Mouse (Mus musculus): ENCODE measurements around the gene Setd3.

DNA sequence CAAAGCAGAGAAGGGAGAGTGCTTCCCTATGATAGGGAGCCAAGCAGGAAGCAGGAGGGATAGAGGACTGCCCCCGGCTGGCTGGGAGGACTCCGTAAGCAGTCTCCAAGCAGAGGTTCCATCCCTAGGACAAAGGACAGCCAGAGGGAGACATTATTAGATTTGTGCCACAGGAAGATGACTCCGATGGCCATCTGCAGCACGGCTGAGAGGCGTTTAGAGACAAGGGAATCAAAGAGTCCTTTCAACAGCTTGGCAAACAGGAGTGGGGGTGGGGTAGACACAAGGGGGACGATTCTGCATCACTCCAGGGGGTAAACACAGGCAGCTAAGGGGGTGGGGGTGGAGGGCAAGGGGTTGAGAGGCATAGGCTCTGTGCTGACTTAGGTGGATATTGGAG lies 115.1 kb downstream of the Setd3 start:
- no peak for TF ChIP-seq CTCF (IDR thresholded peaks at IDR 0.05; ENCODE audit: low read depth)
- no peak for TF ChIP-seq EP300 (optimal IDR thresholded peaks at IDR 0.05)

All from stomach, postnatal 0 days (tissue).